Mouse (Mus musculus) lung, embryonic 16.5 days (tissue): ENCODE data around the gene Ddn. TPM values are rescaled to one million over a fixed set of nuclear protein-coding genes. Genes with fewer than 3 reads are reported as not detected.

Experiments
- ATAC-seq: fragments of 200-750 bp; cut with Nextera tagmentation; 2 replicates; pipeline ENCODE4 v1.8.0; 2017; ENCODE audit warnings: low read depth, mild to moderate bottlenecking, moderate library complexity
- H3K27ac ChIP-seq: fragments of 300-500 bp; sonication (generic); 2 replicates; pipeline ENCODE4 v1.5.1; 2014; ENCODE audit warnings: mild to moderate bottlenecking, control low read depth, low read length
- H3K27me3 ChIP-seq: fragments of 300-500 bp; sonication (generic); 2 replicates; pipeline ENCODE4 v1.6.1; 2014; ENCODE audit warnings: low read depth, low read length, mixed read lengths; ENCODE audit not compliant: control insufficient read depth, insufficient read depth
- H3K36me3 ChIP-seq: fragments of 300-500 bp; sonication (generic); 2 replicates; pipeline ENCODE4 v1.6.1; 2014; ENCODE audit warnings: low read length; ENCODE audit not compliant: control insufficient read depth, insufficient read depth
- H3K4me1 ChIP-seq: fragments of 300-500 bp; sonication (generic); replicated peaks from 2 replicates; pipeline ENCODE4 v1.6.1; 2014; ENCODE audit warnings: low read length, mixed read lengths; ENCODE audit not compliant: control insufficient read depth, insufficient read depth
- H3K4me2 ChIP-seq: fragments of 300-500 bp; sonication (generic); 2 replicates; pipeline ENCODE4 v1.6.1; 2014; ENCODE audit warnings: low read depth, low read length, control low read depth
- H3K4me3 ChIP-seq: fragments of 300-500 bp; sonication (generic); 2 replicates; pipeline ENCODE4 v1.5.1; 2014; ENCODE audit warnings: mild to moderate bottlenecking, low read length, control low read depth
- H3K9ac ChIP-seq: fragments of 300-500 bp; sonication (generic); 2 replicates; pipeline ENCODE4 v1.6.1; 2014; ENCODE audit warnings: low read length, control low read depth
- H3K9me3 ChIP-seq: fragments of 300-500 bp; sonication (generic); 2 replicates; pipeline ENCODE4 v1.6.1; 2016; ENCODE audit warnings: low read length; ENCODE audit not compliant: control insufficient read depth
- WGBS: fragments of 180-500 bp; shearing (Covaris S2); extraction: QIAGEN DNeasy Blood & Tissue Kit; methylation state at CpG from one replicate; pipeline ENCODE4 v1.1.7; 2014; 5-methylcytosine and 5-hydroxymethylcytosine counted together
- polyA plus RNA-seq: library from polyadenylated mRNA; unstranded; fragments of >200 nt; fragmentation: Nextera tagmentation; extraction: Ambion mirVana; gene quantifications from 2 replicates; pipeline ENCODE4 v1.2.1, GENCODE M21; 2015

The Ddn gene
- polyA plus RNA-seq, 1 experiment from 2014 or later = not detected

- ATAC-seq = no peak
- Histone ChIP-seq H3K36me3 (no peaks in the 10 kb centered on the region), H3K27me3 (peaks cover 71% of the 10 kb centered on the region), H3K4me2 (no peak overlapping the region), H3K4me3 (no peak overlapping the region), H3K9me3 (no peaks in the 10 kb centered on the region), H3K27ac (no peak overlapping the region), H3K4me1 (peaks cover 17% of the 10 kb centered on the region), H3K9ac (no peak overlapping the region)
- 3% methylated on average over 8 of the region's 8 CpGs for WGBS
Observed at GRCm38 (mm10) chr15:98780075-98780474, 29.2 kb downstream of the Ddn start.

GRCm38 (mm10) chr15:98778806-98779205 lies 30.5 kb downstream of the Ddn start:
- Histone ChIP-seq H3K27ac (no peak overlapping the region), H3K4me2 (no peak overlapping the region), H3K36me3 (no peaks in the 10 kb centered on the region), H3K9ac (no peak overlapping the region), H3K4me3 (no peak overlapping the region), H3K9me3 (no peaks in the 10 kb centered on the region), H3K27me3 (peaks cover 83% of the 10 kb centered on the region), H3K4me1 (peaks cover 17% of the 10 kb centered on the region)
- WGBS = 12% methylated on average over 10 of the region's 11 CpGs
- ATAC-seq = no peak

GRCm38 (mm10) chr15:98778191-98778770 lies 31.0 kb downstream of the Ddn start:
- no peaks in the 10 kb centered on the region for H3K36me3 ChIP-seq
- ATAC-seq = no peak
- H3K4me2 ChIP-seq = peak overlapping the region; percentile 40
- under 1% methylated on average over 21 of the region's 25 CpGs for WGBS
- H3K4me3 ChIP-seq = peak overlapping the region; percentile 10
- H3K27me3 ChIP-seq = peaks cover 87% of the 10 kb centered on the region
- peaks cover 17% of the 10 kb centered on the region for H3K4me1 ChIP-seq
- no peak overlapping the region for H3K9ac ChIP-seq
- no peaks in the 10 kb centered on the region for H3K9me3 ChIP-seq
- H3K27ac ChIP-seq = no peak overlapping the region

GRCm38 (mm10) chr15:98777762-98778161 lies 31.5 kb downstream of the Ddn start, which contains the start of gene Wnt10b:
Gene Wnt10b, minus strand, starts transcription at chr15:98778150.
- H3K9ac ChIP-seq = no peak within 1 kb of the TSS
- peaks cover 20% of the 10 kb centered on the region for H3K4me1 ChIP-seq
- H3K4me2 ChIP-seq = peak within 1 kb of the TSS; percentile 40
- ATAC-seq = no peak
- no peaks in the 10 kb centered on the region for H3K9me3 ChIP-seq
- H3K36me3 ChIP-seq = no peaks in the 10 kb centered on the region
- H3K27ac ChIP-seq = no peak within 1 kb of the TSS
- peaks cover 88% of the 10 kb centered on the region for H3K27me3 ChIP-seq
- WGBS = under 1% methylated on average over 31 of the region's 33 CpGs
- peak within 1 kb of the TSS; percentile 10 for H3K4me3 ChIP-seq

- H3K4me2 ChIP-seq = no peak overlapping the region
- no peak overlapping the region for H3K4me3 ChIP-seq
- H3K27ac ChIP-seq = no peak overlapping the region
- H3K9ac ChIP-seq = no peak overlapping the region
- peaks cover 95% of the 10 kb centered on the region for H3K27me3 ChIP-seq
- no peaks in the 10 kb centered on the region for H3K36me3 ChIP-seq
- peaks cover 26% of the 10 kb centered on the region for H3K4me1 ChIP-seq
- 3% methylated on average over 19 of the region's 19 CpGs for whole genome bisulfite sequencing
- no peak for ATAC-seq
- H3K9me3 ChIP-seq = no peaks in the 10 kb centered on the region
Observed at GRCm38 (mm10) chr15:98777005-98777616, 32.2 kb downstream of the Ddn start.

GRCm38 (mm10) chr15:98776280-98777004 lies 32.8 kb downstream of the Ddn start:
- H3K27ac ChIP-seq = no peak overlapping the region
- H3K9ac ChIP-seq = no peak overlapping the region; the same call in 1 of the 2 replicates
- H3K27me3 ChIP-seq = peaks cover 95% of the 10 kb centered on the region
- peak overlapping the region; percentile 36 for H3K4me2 ChIP-seq
- peak overlapping the region; percentile 19 for H3K4me3 ChIP-seq
- H3K9me3 ChIP-seq = no peaks in the 10 kb centered on the region
- ATAC-seq = peak; percentile 59
- H3K36me3 ChIP-seq = no peaks in the 10 kb centered on the region
- 3% methylated on average over 52 of the region's 62 CpGs for WGBS
- peaks cover 30% of the 10 kb centered on the region for H3K4me1 ChIP-seq

- Histone ChIP-seq H3K4me2 (no peak overlapping the region), H3K27me3 (peaks cover 91% of the 10 kb centered on the region), H3K27ac (no peak overlapping the region), H3K9me3 (no peaks in the 10 kb centered on the region), H3K36me3 (no peaks in the 10 kb centered on the region), H3K4me3 (no peak overlapping the region), H3K9ac (no peak overlapping the region), H3K4me1 (peaks cover 30% of the 10 kb centered on the region)
- WGBS = 6% methylated on average over 5 of the region's 5 CpGs
- no peak for ATAC-seq
Observed at GRCm38 (mm10) chr15:98775533-98775932, 33.8 kb downstream of the Ddn start.

GRCm38 (mm10) chr15:98774096-98774495 lies 35.2 kb downstream of the Ddn start:
- no peaks in the 10 kb centered on the region for H3K9me3 ChIP-seq
- H3K27me3 ChIP-seq = peaks cover 79% of the 10 kb centered on the region
- no peak overlapping the region for H3K4me3 ChIP-seq
- no peaks in the 10 kb centered on the region for H3K36me3 ChIP-seq
- H3K4me2 ChIP-seq = no peak overlapping the region
- peaks cover 24% of the 10 kb centered on the region for H3K4me1 ChIP-seq
- H3K9ac ChIP-seq = 0 out of 2 replicates have a peak overlapping the region, but pooled peaks have one; percentile 26
- WGBS = 21% methylated on average over 15 of the region's 15 CpGs
- no peak overlapping the region for H3K27ac ChIP-seq
- ATAC-seq = no peak

- Histone ChIP-seq H3K4me2 (peak overlapping the region; percentile 75), H3K9me3 (no peaks in the 10 kb centered on the region), H3K36me3 (no peaks in the 10 kb centered on the region), H3K27ac (no peak overlapping the region), H3K27me3 (peaks cover 65% of the 10 kb centered on the region), H3K4me3 (peak overlapping the region; percentile 46), H3K4me1 (peaks cover 18% of the 10 kb centered on the region), H3K9ac (peak overlapping the region; percentile 55)
- no peak for ATAC-seq
- 1% methylated on average over 36 of the region's 36 CpGs for WGBS
Observed at GRCm38 (mm10) chr15:98772511-98773211, 36.6 kb downstream of the Ddn start.
